Mouse (Mus musculus) urinary bladder, adult 2 months (tissue): ENCODE measurements around the gene Slfn9. TPM values are rescaled to one million over a fixed set of nuclear protein-coding genes. Genes with fewer than 3 reads are reported as not detected.
A peak's percentile ranks its signal among the peaks of the same experiment; 100 is the strongest.
"Not testable (repeated sequence)": the region's sequence is repeated elsewhere in the genome, so short reads cannot be mapped to it uniquely, and the experiment has no call there.

Source experiments
- DNase-seq: peaks from one replicate; pipeline ENCODE4 v3.0.0; 2022; ENCODE audit warnings: low spot score
- polyA plus RNA-seq: library from polyadenylated mRNA; depleted of rRNA; stranded (reverse); fragments of >200 nt; gene quantifications from 2 replicates; pipeline ENCODE4 v1.2.3, GENCODE M21; 2012; rRNA removed

The Slfn9 gene
- 2.2 TPM in 2 replicates for polyA plus RNA-seq

- peak; percentile 20 for DNase-seq
Measured at GRCm38 (mm10) chr11:82991469-82992166, at the start of gene Slfn9. Gene Slfn9 (minus strand): TSS chr11:82991830.

- no peak for DNase-seq
Measured at GRCm38 (mm10) chr11:83041000-83041399, 49.4 kb upstream of the Slfn9 start.

DNA sequence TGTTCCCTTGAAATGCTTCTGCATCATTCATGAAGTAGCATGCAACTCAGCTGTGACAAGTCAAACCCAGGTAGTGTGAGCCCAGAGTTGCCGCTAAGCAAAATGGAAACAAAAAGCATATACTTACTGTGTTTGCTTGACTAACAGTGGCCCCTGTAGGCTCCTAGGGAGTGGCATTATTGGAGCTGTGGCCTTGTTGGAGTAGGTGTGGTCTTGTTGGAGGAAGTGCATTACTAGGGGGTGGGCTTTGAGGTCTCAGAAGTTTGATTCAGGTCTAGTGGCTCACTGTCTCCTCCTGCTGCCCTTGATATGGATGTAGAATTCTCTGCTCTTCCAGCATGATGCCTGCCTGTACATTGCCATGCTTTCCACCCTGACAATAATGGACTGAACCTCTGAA lies 48.7 kb upstream of the Slfn9 start:
- no peak for DNase-seq

- no peak for DNase-seq
Measured at GRCm38 (mm10) chr11:83039796-83040195, 48.2 kb upstream of the Slfn9 start.

GRCm38 (mm10) chr11:83039156-83039555 lies 47.5 kb upstream of the Slfn9 start:
- DNase-seq = no peak

GRCm38 (mm10) chr11:83038686-83039085 lies 47.1 kb upstream of the Slfn9 start:
- not testable (repeated sequence) for DNase-seq

DNA sequence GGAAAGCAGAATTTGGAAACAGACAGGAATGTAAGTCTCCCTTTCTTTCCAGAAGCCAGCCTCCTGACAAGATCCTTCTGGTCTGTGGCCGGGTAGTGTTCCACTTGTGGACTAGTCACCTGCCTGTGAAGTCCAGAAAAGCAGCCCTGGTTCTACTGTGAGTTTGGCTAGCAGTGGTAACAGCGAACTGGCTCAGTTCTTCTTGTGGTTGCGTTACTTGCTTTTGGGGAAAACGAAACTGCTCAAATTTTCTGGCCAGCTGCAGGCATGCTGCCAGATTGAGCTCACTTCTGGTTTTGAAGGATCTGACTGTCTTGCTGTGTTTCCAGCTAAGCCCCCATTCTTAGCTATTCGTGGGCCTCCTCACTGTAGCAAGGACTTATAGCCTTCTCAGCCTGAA lies 29.0 kb upstream of the Slfn9 start, which contains the start of gene Slfn8:
TSS of gene Slfn8 (minus strand) at position 190 of the 400 bp plus-strand sequence.
- no peak for DNase-seq

GRCm38 (mm10) chr11:83019561-83020519 lies 28.2 kb upstream of the Slfn9 start:
- DNase-seq = not testable (repeated sequence)

- no peak for DNase-seq
Measured at GRCm38 (mm10) chr11:83016093-83016492, 24.5 kb upstream of the Slfn9 start.

- DNase-seq = no peak
Measured at GRCm38 (mm10) chr11:83013356-83013755, 21.7 kb upstream of the Slfn9 start.

DNA sequence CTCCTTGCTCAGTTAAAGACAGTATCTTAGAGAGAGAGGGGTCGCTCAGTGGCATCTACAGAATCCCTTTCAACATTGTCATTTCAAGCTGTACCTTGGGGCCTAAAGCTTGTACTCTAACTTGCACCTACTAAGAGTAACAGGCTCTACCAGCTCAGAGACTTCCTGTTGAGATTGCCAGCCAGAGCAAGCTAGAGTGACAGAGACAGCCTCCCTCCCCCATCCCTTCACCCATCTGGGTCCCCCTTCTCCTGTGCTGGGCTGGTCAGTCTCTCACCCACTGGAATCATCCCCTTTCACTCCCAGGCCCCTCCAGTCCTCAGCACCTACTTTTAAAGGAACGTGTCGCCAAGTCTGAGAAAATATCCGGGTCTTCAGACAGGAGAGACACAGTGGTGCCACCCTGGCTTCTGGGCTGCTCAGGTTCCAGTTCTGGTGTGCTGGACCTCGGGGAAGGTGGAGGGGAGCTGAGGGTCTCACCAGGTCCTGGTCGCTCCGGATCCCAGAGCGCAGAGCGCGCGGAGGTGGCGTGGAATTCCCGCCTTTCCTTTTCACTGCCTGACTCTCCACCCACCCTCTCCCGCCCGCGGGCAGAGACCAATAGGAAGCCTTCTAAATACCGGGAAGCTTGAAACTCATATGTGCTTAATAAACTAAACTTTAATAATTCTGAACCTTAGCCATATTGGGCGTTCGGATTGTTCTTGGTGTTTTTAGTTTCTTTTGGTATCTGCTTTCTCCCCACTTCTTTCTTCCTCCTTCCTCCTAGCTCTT lies 831 bp downstream of the Slfn9 start:
- not testable (repeated sequence) for DNase-seq

- DNase-seq = no peak
Measured at GRCm38 (mm10) chr11:82989357-82989756, 2.3 kb downstream of the Slfn9 start.

- DNase-seq = no peak
Measured at GRCm38 (mm10) chr11:82987621-82988020, 4.0 kb downstream of the Slfn9 start.

GRCm38 (mm10) chr11:82983193-82983592 lies 8.4 kb downstream of the Slfn9 start:
- DNase-seq = no peak

- DNase-seq = not testable (repeated sequence)
Measured at GRCm38 (mm10) chr11:82982409-82982808, 9.2 kb downstream of the Slfn9 start.

DNA sequence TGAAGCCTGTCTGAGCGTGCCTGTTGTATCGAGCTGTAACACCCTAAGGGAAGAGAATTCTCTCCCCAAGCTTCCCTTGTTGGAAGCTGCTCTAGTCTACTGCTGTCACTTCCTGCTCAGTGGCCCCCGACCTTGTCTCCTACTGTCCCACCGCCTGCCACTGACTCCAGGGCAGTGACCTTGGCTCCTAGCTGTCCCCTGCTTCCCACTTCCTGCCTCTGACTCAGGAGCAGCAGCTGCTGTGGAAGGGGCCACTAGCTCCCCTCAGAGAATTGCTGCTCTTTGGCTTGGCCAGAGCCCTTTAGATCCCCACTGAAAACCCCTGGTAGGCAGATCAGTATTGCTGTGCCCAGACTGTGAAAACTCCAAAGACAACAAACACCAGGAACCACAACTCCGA lies 17.7 kb downstream of the Slfn9 start:
- DNase-seq = no peak

GRCm38 (mm10) chr11:82971590-82971974 lies 20.0 kb downstream of the Slfn9 start:
- no peak for DNase-seq

- DNase-seq = no peak
Measured at GRCm38 (mm10) chr11:82970712-82971589, 20.7 kb downstream of the Slfn9 start.

GRCm38 (mm10) chr11:82962215-82962614 lies 29.4 kb downstream of the Slfn9 start:
- DNase-seq = no peak

- no peak for DNase-seq
Measured at GRCm38 (mm10) chr11:82961743-82962142, 29.9 kb downstream of the Slfn9 start.

DNA sequence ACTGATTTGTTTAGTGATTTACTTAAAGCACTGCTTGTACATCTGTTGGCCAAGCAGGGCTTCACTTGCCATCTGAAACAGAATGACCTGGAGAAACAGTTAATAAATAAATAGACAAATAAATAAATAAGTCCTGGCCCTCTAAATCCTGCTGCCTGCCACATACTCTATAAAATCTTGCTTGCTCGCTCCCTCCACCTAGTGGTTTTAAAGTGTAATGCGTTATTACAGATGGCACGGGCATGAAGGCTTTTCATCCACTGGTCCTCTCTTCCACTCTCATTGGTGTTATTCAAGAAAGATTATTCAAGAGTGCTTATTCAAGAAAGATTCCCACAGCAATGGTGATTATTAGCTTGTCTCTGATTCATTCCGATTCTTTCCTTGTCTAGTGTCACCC lies 32.0 kb downstream of the Slfn9 start:
- DNase-seq = no peak
